Mouse (Mus musculus): ENCODE measurements around the gene Sec22a.

DNA sequence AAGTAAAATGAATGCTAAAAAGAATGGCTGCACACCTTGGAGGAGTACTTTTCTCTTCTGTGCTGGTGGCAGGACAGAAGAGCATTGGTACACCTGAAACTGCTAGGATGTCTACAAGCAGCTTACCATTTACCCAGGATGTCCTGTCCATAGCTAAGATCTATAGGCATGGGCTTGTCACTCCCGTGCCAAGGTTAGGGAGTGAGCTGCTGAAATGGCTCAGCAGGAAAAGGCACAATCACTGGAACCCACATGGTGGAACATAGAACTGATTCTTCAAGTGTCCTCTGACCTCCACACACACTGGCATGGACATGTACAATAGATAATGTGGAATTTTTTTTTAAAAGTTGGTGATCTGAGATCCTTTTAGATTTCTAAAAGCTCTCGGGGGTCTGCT is 56.4 kb downstream of the Sec22a start:
- TF ChIP-seq ZC3H11A (IDR thresholded peaks at IDR 0.05; ENCODE audit: borderline replicate concordance, low read depth, low read length) (no peak), ZNF384 (IDR thresholded peaks at IDR 0.05; ENCODE audit: low read depth, low read length) (no peak), CHD2 (IDR thresholded peaks at IDR 0.05; ENCODE audit: low read depth, low read length) (no peak)
